ENCODE assay signal across 11 mouse cellular contexts in the genomic region with DNA sequence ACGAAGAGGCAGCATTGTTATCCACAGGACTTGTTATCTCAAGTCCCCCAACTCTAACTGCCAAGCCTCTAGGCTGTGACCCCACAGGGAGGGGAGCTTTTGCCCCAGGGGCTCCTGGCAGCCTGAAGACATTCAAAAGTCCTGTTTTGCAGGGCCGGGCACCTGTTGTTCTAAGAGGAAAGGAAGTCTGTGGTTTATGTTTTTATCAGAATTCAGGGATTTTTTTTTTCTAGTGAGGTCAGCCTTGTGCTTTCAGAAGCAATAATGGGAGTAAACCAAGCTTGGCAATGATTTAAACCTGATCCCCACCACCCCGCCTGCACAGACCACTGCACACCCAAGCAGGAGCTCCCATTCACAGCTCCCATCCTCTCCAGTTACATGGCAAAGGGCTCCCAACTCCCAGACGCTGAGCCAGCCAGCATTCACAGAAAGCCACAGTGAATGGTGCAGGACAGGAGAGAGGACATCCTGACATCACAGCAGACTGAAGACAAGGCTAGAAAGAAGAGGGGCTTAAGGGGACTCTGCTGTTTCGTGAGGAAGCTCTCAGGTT. TPM values are rescaled to one million over a fixed set of nuclear protein-coding genes. Genes with fewer than 3 reads are reported as not detected.
DNase-seq lines count a peak whose midpoint lies in the region; ATAC-seq and TF ChIP-seq lines count a peak whose summit lies in the region.
"Had no signal": no experiment of that assay in that cellular context is flagged by ENCODE, and none has a peak within 500 bp of the region (broad histone marks: within the 10 kb centered on the region; RNA-seq: fewer than 3 reads in every experiment).

No protein-coding gene starts in this region.

- H3K4me2 ChIP-seq in heart, embryonic 12.5 days: peak overlapping the region; percentile 24
- no peak overlapping the region for H3K4me2 ChIP-seq in limb, embryonic 14.5 days (replicated peaks; ENCODE audit: low read depth, low read length, severe bottlenecking)
- H3K4me2 ChIP-seq: neural tube, embryonic 13.5 days had no signal

- no peaks in the 10 kb centered on the region for H3K36me3 ChIP-seq in heart, embryonic 12.5 days
- H3K36me3 ChIP-seq in limb, embryonic 14.5 days (ENCODE audit: control insufficient read depth, insufficient read depth, low read length): peaks cover 4% of the 10 kb centered on the region; the same call in 1 of the 2 replicates
- H3K36me3 ChIP-seq: neural tube, embryonic 13.5 days had no signal

- 16% methylated on average over 5 of the region's 5 CpGs for WGBS in heart, embryonic 12.5 days
- 24% methylated on average over 5 of the region's 5 CpGs for WGBS in limb, embryonic 14.5 days

- H3K9me3 ChIP-seq in heart, embryonic 12.5 days (replicated peaks): no peaks in the 10 kb centered on the region
- no peaks in the 10 kb centered on the region for H3K9me3 ChIP-seq in limb, embryonic 14.5 days (ENCODE audit: control insufficient read depth, low read length)
- H3K9me3 ChIP-seq: neural tube, embryonic 13.5 days had no signal

- no peak for TF ChIP-seq CTCF in brain, embryonic 14.5 days (IDR thresholded peaks at IDR 0.05; ENCODE audit: borderline replicate concordance, extremely low read depth, insufficient read depth, insufficient read length)

- no peak overlapping the region for H3K9ac ChIP-seq in heart, embryonic 12.5 days
- H3K9ac ChIP-seq in limb, embryonic 14.5 days (ENCODE audit: low read depth, low read length, severe bottlenecking): no peak overlapping the region
- H3K9ac ChIP-seq: neural tube, embryonic 13.5 days had no signal

- no peak for DNase-seq in heart, postnatal 4 days
- peak; percentile 42 to 52 for DNase-seq in kidney, postnatal 4 days
- no peak for DNase-seq in kidney, adult 18-20 months
- peak; percentile 25 for DNase-seq in brain, embryonic 14.5 days (ENCODE audit: low read depth)
- DNase-seq in limb, embryonic 14.5 days (ENCODE audit: low spot score): no peak
- DNase-seq in c-Kit-positive CD71-positive TER-119-positive erythroid progenitor cells, embryonic 14.5 days (ENCODE audit: low spot score): no peak
- DNase-seq: gastrocnemius, postnatal 10 days had no signal

- peaks cover 52% of the 10 kb centered on the region for H3K4me1 ChIP-seq in heart, embryonic 12.5 days (replicated peaks)
- peaks cover 41% of the 10 kb centered on the region for H3K4me1 ChIP-seq in limb, embryonic 14.5 days (ENCODE audit: control insufficient read depth, insufficient read depth, low read length)

- peak overlapping the region; percentile 49; the same call in 1 of the 2 replicates for H3K27ac ChIP-seq in heart, embryonic 12.5 days (ENCODE audit: poor library complexity, severe bottlenecking)
- H3K27ac ChIP-seq in limb, embryonic 14.5 days (replicated peaks; ENCODE audit: low read depth, low read length): 0 out of 2 replicates have a peak overlapping the region, but pooled peaks have one; percentile 26
- H3K27ac ChIP-seq: neural tube, embryonic 13.5 days had no signal

- H3K4me3 ChIP-seq in heart, embryonic 12.5 days: no peak overlapping the region
- no peak overlapping the region for H3K4me3 ChIP-seq in limb, embryonic 14.5 days (replicated peaks; ENCODE audit: low read length)
- H3K4me3 ChIP-seq: erythroblast, embryonic 14.5 days; neural tube, embryonic 13.5 days had no signal

- TF ChIP-seq POLR2A in brain, embryonic 14.5 days (IDR thresholded peaks at IDR 0.05; ENCODE audit: borderline replicate concordance, extremely low read depth, insufficient read depth, insufficient read length, poor library complexity, severe bottlenecking): no peak
- no peak for TF ChIP-seq POLR2A in limb, embryonic 14.5 days (IDR thresholded peaks at IDR 0.05; ENCODE audit: borderline replicate concordance, extremely low read depth, insufficient read depth, insufficient read length)

- no peaks in the 10 kb centered on the region for H3K27me3 ChIP-seq in heart, embryonic 12.5 days (replicated peaks)
- no peaks in the 10 kb centered on the region for H3K27me3 ChIP-seq in limb, embryonic 14.5 days (ENCODE audit: control insufficient read depth, insufficient read depth, low read length)
- H3K27me3 ChIP-seq: neural tube, embryonic 13.5 days had no signal

- no peak for ATAC-seq in heart, embryonic 12.5 days (ENCODE audit: insufficient number of reproducible peaks, low FRiP score)
- no peak for ATAC-seq in limb, embryonic 14.5 days (ENCODE audit: low FRiP score, low read depth)
- ATAC-seq in erythroblast, adult 5-6 weeks (replicated peaks; ENCODE audit: low FRiP score, poor library complexity, severe bottlenecking): no peak

RNA-seq across cellular contexts. Expression of a gene that starts 40.1 kb away (rescaled TPM):
- polyA plus RNA-seq in heart, embryonic 12.5 days (2016; fragmentation: Nextera tagmentation; extraction: Ambion mirVana): 18.5 and 20.2 TPM in 2 replicates
- 10 to 100 TPM; 24.2 to 26.5 TPM for total RNA-seq in heart, postnatal 4 days (2021)
- 13.1 and 14.5 TPM in 2 replicates for polyA plus RNA-seq in brain, embryonic 14.5 days (2012; rRNA removed)
- polyA plus RNA-seq in limb, embryonic 14.5 days (2012; rRNA removed): 78.1 and 103 TPM in 2 replicates
- polyA plus RNA-seq in limb, embryonic 14.5 days (2014; fragmentation: Nextera tagmentation; extraction: Ambion mirVana): 47.9 and 54.9 TPM in 2 replicates
- total RNA-seq in erythroblast, adult 5-6 weeks (2015; ENCODE audit: low replicate concordance): not detected in 2 replicates
- not detected in 2 replicates for total RNA-seq in erythroblast, adult 5-6 weeks (2017; ENCODE audit: low replicate concordance)

Comparison
In these comparisons a context has a peak if more than half of its experiments do, and no peak if none do; other contexts are left out.
1. DNase-seq: peak in kidney, postnatal 4 days (2 of 2) and brain, embryonic 14.5 days (single experiment); none in heart, postnatal 4 days (single experiment), kidney, adult 18-20 months (single experiment), limb, embryonic 14.5 days (single experiment) and c-Kit-positive CD71-positive TER-119-positive erythroid progenitor cells, embryonic 14.5 days (single experiment).